Mouse (Mus musculus) MEL (cell line): ENCODE data around the gene Tmem104. TPM values are rescaled to one million over a fixed set of nuclear protein-coding genes. Genes with fewer than 3 reads are reported as not detected.

Experiments used
- DNase-seq: peaks from one replicate; pipeline ENCODE4 v3.0.0; 2011; ENCODE audit warnings: low read depth, low spot score
- H3K27ac ChIP-seq: 2 replicates; pipeline ENCODE4 v1.5.1; 2012; ENCODE audit warnings: low read depth, mild to moderate bottlenecking, control low read depth, low read length, moderate library complexity; ENCODE audit not compliant: control insufficient read depth
- H3K27me3 ChIP-seq, 2 experiments: fragments of 150-350 bp in 1 of 2; sonication (generic) in 1 of 2; 2 replicates each; pipeline ENCODE4 v1.6.1; 2012; ENCODE audit warnings: low read length in 2 of 2, mild to moderate bottlenecking in 2 of 2, improper control_type of control experiment in 1 of 2, moderate library complexity in 1 of 2; ENCODE audit not compliant: insufficient read depth in 2 of 2, control insufficient read depth in 1 of 2
- H3K36me3 ChIP-seq, 2 experiments: 2 replicates each; pipeline ENCODE4 v1.6.1; 2012 to 2014; ENCODE audit warnings: low read length in 2 of 2, improper control_type of control experiment in 1 of 2, inconsistent platforms in 1 of 2, mild to moderate bottlenecking in 1 of 2; ENCODE audit not compliant: insufficient read depth in 2 of 2, control insufficient read depth in 1 of 2
- H3K4me1 ChIP-seq, 2 experiments: fragments of 150-350 bp in 1 of 2; sonication (generic) in 1 of 2; 2 replicates each; pipeline ENCODE4 v1.6.1; 2012; ENCODE audit warnings: low read length in 2 of 2, improper control_type of control experiment in 1 of 2, mild to moderate bottlenecking in 1 of 2; ENCODE audit not compliant: insufficient read depth in 2 of 2, control insufficient read depth in 1 of 2
- H3K4me3 ChIP-seq, 2 experiments: fragments of 150-350 bp in 1 of 2; sonication (generic) in 1 of 2; 2 replicates each; pipeline ENCODE4 v1.5.1; 2012; ENCODE audit warnings: low read depth in 2 of 2, low read length in 2 of 2, mild to moderate bottlenecking in 2 of 2, moderate library complexity in 2 of 2, control low read depth in 1 of 2, improper control_type of control experiment in 1 of 2; ENCODE audit not compliant: control insufficient read depth in 1 of 2, insufficient read depth in 1 of 2
- H3K79me2 ChIP-seq: 2 replicates; pipeline ENCODE4 v1.6.1; 2012; ENCODE audit warnings: mild to moderate bottlenecking, low read length, moderate library complexity; ENCODE audit not compliant: control insufficient read depth, poor library complexity, insufficient read depth
- H3K9ac ChIP-seq: 2 replicates; pipeline ENCODE4 v1.6.1; 2012; ENCODE audit warnings: low read depth, mild to moderate bottlenecking, control low read depth, low read length, moderate library complexity; ENCODE audit not compliant: control insufficient read depth, poor library complexity, severe bottlenecking
- H3K9me3 ChIP-seq: fragments of 150-350 bp; sonication (generic); replicated peaks from 2 replicates; pipeline ENCODE4 v1.6.1; 2012; ENCODE audit warnings: mild to moderate bottlenecking, low read length, improper control_type of control experiment, moderate library complexity; ENCODE audit not compliant: insufficient read depth
- CHD1 ChIP-seq: IDR thresholded peaks from 2 replicates; pipeline ENCODE4 v1.6.1; 2012; ENCODE audit warnings: low read depth, mild to moderate bottlenecking, inconsistent platforms, low read length, improper control_type of control experiment
- CHD2 ChIP-seq: IDR thresholded peaks from 2 replicates; pipeline ENCODE4 v1.6.1; 2011; ENCODE audit warnings: low read length, improper control_type of control experiment
- CTCF ChIP-seq, 3 experiments: IDR thresholded peaks in 2 of 3; conservative IDR thresholded peaks in 1 of 3; 2 replicates each; pipeline ENCODE4 v1.5.1; 2011 to 2012; ENCODE audit warnings: low read length in 3 of 3, low read depth in 2 of 3, mild to moderate bottlenecking in 2 of 3, improper control_type of control experiment in 1 of 3, inconsistent platforms in 1 of 3, mixed read lengths in 1 of 3, moderate library complexity in 1 of 3; ENCODE audit not compliant: control insufficient read depth in 1 of 3, insufficient read depth in 1 of 3, poor library complexity in 1 of 3, severe bottlenecking in 1 of 3
- E2F4 ChIP-seq: IDR thresholded peaks from 2 replicates; pipeline ENCODE4 v1.6.1; 2011; ENCODE audit warnings: low read depth, low read length, improper control_type of control experiment, borderline replicate concordance
- ELF1 ChIP-seq: IDR thresholded peaks from 2 replicates; pipeline ENCODE4 v1.6.1; 2014; ENCODE audit warnings: low read depth, mild to moderate bottlenecking, inconsistent platforms, low read length, improper control_type of control experiment, moderate library complexity
- ETS1 ChIP-seq: IDR thresholded peaks from 2 replicates; pipeline ENCODE4 v1.6.1; 2012; ENCODE audit warnings: low read depth, mild to moderate bottlenecking, inconsistent platforms, low read length, improper control_type of control experiment, moderate library complexity
- GABPA ChIP-seq: IDR thresholded peaks from 2 replicates; pipeline ENCODE4 v1.6.1; 2012; ENCODE audit warnings: low read depth, mild to moderate bottlenecking, inconsistent platforms, low read length, improper control_type of control experiment, moderate library complexity
- JUND ChIP-seq: IDR thresholded peaks from 2 replicates; pipeline ENCODE4 v1.6.1; 2011; ENCODE audit warnings: low read depth, mild to moderate bottlenecking, improper control_type of control experiment, low read length
- MAFK ChIP-seq: IDR thresholded peaks from 2 replicates; pipeline ENCODE4 v1.6.1; 2011; ENCODE audit warnings: low read depth, mild to moderate bottlenecking, low read length, improper control_type of control experiment, borderline replicate concordance
- MAZ ChIP-seq: IDR thresholded peaks from 2 replicates; pipeline ENCODE4 v1.6.1; 2012; ENCODE audit warnings: low read depth, mild to moderate bottlenecking, inconsistent platforms, low read length, improper control_type of control experiment
- MEF2A ChIP-seq: IDR thresholded peaks from 2 replicates; pipeline ENCODE4 v1.6.1; 2014; ENCODE audit warnings: low read depth, mild to moderate bottlenecking, inconsistent platforms, low read length, improper control_type of control experiment; ENCODE audit not compliant: poor library complexity, insufficient replicate concordance, severe bottlenecking; ENCODE audit errors: extremely low read depth
- MYC ChIP-seq: IDR thresholded peaks from 2 replicates; pipeline ENCODE4 v1.6.1; 2011; ENCODE audit warnings: low read depth, mild to moderate bottlenecking, low read length, improper control_type of control experiment, moderate library complexity
- POLR2A ChIP-seq, 2 experiments: IDR thresholded peaks; 2 replicates each; pipeline ENCODE4 v1.6.1; 2011 to 2012; ENCODE audit warnings: low read length in 2 of 2, mild to moderate bottlenecking in 2 of 2, control low read depth in 1 of 2, improper control_type of control experiment in 1 of 2, low read depth in 1 of 2, moderate library complexity in 1 of 2; ENCODE audit not compliant: control insufficient read depth in 1 of 2, insufficient read depth in 1 of 2, poor library complexity in 1 of 2
- POLR2AphosphoS2 ChIP-seq: IDR thresholded peaks from 2 replicates; pipeline ENCODE4 v1.6.1; 2011; ENCODE audit warnings: low read length, improper control_type of control experiment
- RAD21 ChIP-seq: IDR thresholded peaks from 2 replicates; pipeline ENCODE4 v1.6.1; 2011; ENCODE audit warnings: mild to moderate bottlenecking, low read depth, low read length, improper control_type of control experiment
- RCOR1 ChIP-seq: IDR thresholded peaks from 2 replicates; pipeline ENCODE4 v1.6.1; 2012; ENCODE audit warnings: low read depth, mild to moderate bottlenecking, inconsistent platforms, low read length, improper control_type of control experiment
- SIN3A ChIP-seq: IDR thresholded peaks from 2 replicates; pipeline ENCODE4 v1.6.1; 2012; ENCODE audit warnings: low read length, improper control_type of control experiment, inconsistent platforms
- SMC3 ChIP-seq: IDR thresholded peaks from 2 replicates; pipeline ENCODE4 v1.6.1; 2011; ENCODE audit warnings: low read depth, low read length, improper control_type of control experiment
- TAL1 ChIP-seq: IDR thresholded peaks from 2 replicates; pipeline ENCODE4 v1.6.1; 2012; ENCODE audit warnings: mild to moderate bottlenecking, inconsistent platforms, low read length, moderate library complexity, mixed read lengths
- TCF12 ChIP-seq: IDR thresholded peaks from 2 replicates; pipeline ENCODE4 v1.6.1; 2014; ENCODE audit warnings: low read depth, mild to moderate bottlenecking, inconsistent platforms, low read length, improper control_type of control experiment, moderate library complexity
- USF1 ChIP-seq: IDR thresholded peaks from 2 replicates; pipeline ENCODE4 v1.6.1; 2014; ENCODE audit warnings: low read depth, mild to moderate bottlenecking, inconsistent platforms, low read length, improper control_type of control experiment, moderate library complexity
- ZMIZ1 ChIP-seq: IDR thresholded peaks from 2 replicates; pipeline ENCODE4 v1.6.1; 2012; ENCODE audit warnings: low read depth, mild to moderate bottlenecking, inconsistent platforms, low read length, improper control_type of control experiment, moderate library complexity
- ZNF384 ChIP-seq: IDR thresholded peaks from 2 replicates; pipeline ENCODE4 v1.6.1; 2012; ENCODE audit warnings: low read depth, mild to moderate bottlenecking, inconsistent platforms, low read length, improper control_type of control experiment
- polyA plus RNA-seq, 2 experiments: library from polyadenylated mRNA; stranded (reverse) in 1 of 2; unstranded in 1 of 2; fragments of >175 nt in 1 of 2; fragments of >200 nt in 1 of 2; gene quantifications; 2 replicates each; pipeline versions ENCODE4 v1.2.1 to v1.2.4; 2012; ENCODE audit warnings: low replicate concordance in 2 of 2, low read depth in 1 of 2; ENCODE audit not compliant: insufficient read length in 2 of 2, insufficient read depth in 1 of 2, missing spikeins in 1 of 2
- total RNA-seq: library from RNA; depleted of rRNA; stranded (reverse); fragments of 300-350 nt; gene quantifications from 2 replicates; pipeline ENCODE4 v1.2.3, GENCODE M21; 2012

Tmem104 gene
- total and polyA plus RNA-seq, 3 experiments: 21.9 to 24.8 TPM; not detected in 1

DNA sequence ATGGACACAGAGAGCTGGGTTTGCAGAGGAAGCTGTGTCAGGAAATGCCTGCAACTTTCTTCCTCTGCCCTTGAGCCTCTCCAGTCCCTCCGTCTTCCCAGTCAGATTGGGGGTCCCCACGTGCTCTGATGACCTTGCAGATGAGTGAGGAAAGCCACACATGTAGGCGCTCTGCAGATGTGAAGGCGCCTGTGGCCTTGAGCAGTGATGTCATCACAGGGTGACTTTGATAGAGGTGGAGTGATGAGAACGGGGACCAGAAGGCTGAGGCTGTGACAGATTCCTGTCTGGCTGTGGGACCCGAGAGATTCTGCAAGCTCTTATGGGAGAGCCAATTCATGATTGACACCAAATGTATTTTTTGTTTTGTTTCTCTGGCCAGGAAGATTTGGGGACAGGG lies 36.6 kb downstream of the Tmem104 start:
- Histone ChIP-seq H3K79me2 (no peaks in the 10 kb centered on the region), H3K9me3 (no peaks in the 10 kb centered on the region), H3K36me3 (0 out of 4 replicates have a peak, but pooled peaks cover 0 to 2% of the 10 kb centered on the region in 2 experiments), H3K4me3 (no peak overlapping the region), H3K4me1 (peaks cover 0 to 6% of the 10 kb centered on the region in 2 experiments; a peak in 2 of 4 replicates), H3K27me3 (no peaks in the 10 kb centered on the region), H3K9ac (no peak overlapping the region), H3K27ac (no peak overlapping the region)
- TF ChIP-seq POLR2AphosphoS2 (no peak), E2F4 (no peak), USF1 (no peak), POLR2A (IDR thresholded peaks at IDR 0.05; ENCODE audit: control insufficient read depth in 1 of 2, insufficient read depth in 1 of 2, low read depth in 1 of 2, low read length in 2 of 2, poor library complexity in 1 of 2) (no peak), JUND (no peak), GABPA (no peak), MAFK (no peak), RCOR1 (no peak), ETS1 (no peak), TCF12 (no peak), ZMIZ1 (no peak)
- DNase-seq: no peak

DNA sequence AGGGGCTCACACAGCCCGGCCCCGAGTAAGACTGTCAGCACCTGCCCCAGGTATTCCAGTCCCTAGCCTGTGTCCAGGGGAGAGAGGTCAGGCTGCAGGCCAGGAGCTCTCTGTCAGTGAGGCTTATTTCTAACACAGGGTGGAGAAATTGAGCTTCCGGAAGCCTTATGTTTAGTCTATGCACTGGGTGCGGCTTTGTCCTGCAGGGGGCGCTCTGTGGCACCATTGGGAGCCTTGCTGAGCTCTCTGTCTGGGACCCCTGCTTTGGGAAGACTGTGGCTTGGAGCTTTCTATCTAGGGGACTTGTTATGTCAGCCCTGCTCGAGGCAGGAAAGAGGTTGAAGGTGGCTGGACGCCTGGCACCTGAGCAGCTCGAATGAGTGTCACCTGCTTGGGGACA lies 37.6 kb downstream of the Tmem104 start:
- no peaks in the 10 kb centered on the region for H3K27me3 ChIP-seq
- H3K36me3 ChIP-seq: 0 out of 4 replicates have a peak, but pooled peaks cover 0 to 2% of the 10 kb centered on the region in 2 experiments
- no peak overlapping the region for H3K27ac ChIP-seq
- H3K4me1 ChIP-seq: peaks cover 0 to 6% of the 10 kb centered on the region in 2 experiments; a peak in 2 of 4 replicates
- no peaks in the 10 kb centered on the region for H3K9me3 ChIP-seq
- DNase-seq: peak; percentile 66
- H3K79me2 ChIP-seq: no peaks in the 10 kb centered on the region
- TF ChIP-seq SIN3A (no peak), ELF1 (no peak), MAFK (no peak), TAL1 (no peak), MEF2A (no peak), POLR2AphosphoS2 (no peak), ZNF384 (no peak), CHD2 (no peak), SMC3 (peak; percentile 50), RAD21 (peak; percentile 28), TCF12 (no peak), MYC (no peak), MAZ (no peak), RCOR1 (no peak), CTCF (IDR thresholded peaks at IDR 0.05 in 2 of 3, conservative IDR thresholded peaks at IDR 0.05 in 1 of 3; ENCODE audit: control insufficient read depth in 1 of 3, insufficient read depth in 1 of 3, low read depth in 2 of 3, low read length in 3 of 3, poor library complexity in 1 of 3, severe bottlenecking in 1 of 3) (peak; percentile 82 to 96 (median 83)), CHD1 (no peak)
- TF ChIP-seq, all 39 proteins: peak for 3
- no peak overlapping the region for H3K9ac ChIP-seq
- no peak overlapping the region for H3K4me3 ChIP-seq
